Mouse (Mus musculus) CH12.LX (cell line): ENCODE measurements around the gene Rapgef2. TPM values are rescaled to one million over a fixed set of nuclear protein-coding genes. Genes with fewer than 3 reads are reported as not detected.
"Not testable (repeated sequence)": the region's sequence is repeated elsewhere in the genome, so short reads cannot be mapped to it uniquely, and the experiment has no call there.

ENCODE experiments used
- DNase-seq: peaks from one replicate; pipeline ENCODE4 v3.0.0-alpha.2; 2013; ENCODE audit errors: extremely low read depth
- H3K27ac ChIP-seq: 2 replicates; pipeline ENCODE4 v1.5.1; 2012; ENCODE audit warnings: low read depth, mild to moderate bottlenecking, control low read depth, moderate library complexity; ENCODE audit not compliant: insufficient read depth
- H3K27me3 ChIP-seq: replicated peaks from 2 replicates; pipeline ENCODE3; 2012; ENCODE audit warnings: inconsistent platforms
- H3K36me3 ChIP-seq, 2 experiments: replicated peaks in 1 of 2; 2 replicates each; pipeline versions ENCODE3 to v1.6.1; 2012; ENCODE audit warnings: inconsistent platforms in 1 of 2, low read length in 1 of 2, mild to moderate bottlenecking in 1 of 2, mixed read lengths in 1 of 2, moderate library complexity in 1 of 2; ENCODE audit not compliant: control insufficient read depth in 1 of 2, insufficient read depth in 1 of 2
- H3K4me1 ChIP-seq, 2 experiments: 2 replicates each; pipeline ENCODE4 v1.6.1; 2012; ENCODE audit warnings: inconsistent platforms in 1 of 2, moderate library complexity in 1 of 2; ENCODE audit not compliant: insufficient read depth in 2 of 2, control insufficient read depth in 1 of 2
- H3K4me2 ChIP-seq: 2 replicates; pipeline ENCODE4 v1.6.1; 2012; ENCODE audit warnings: low read depth, mild to moderate bottlenecking, control low read depth; ENCODE audit not compliant: poor library complexity, insufficient read depth, severe bottlenecking
- H3K4me3 ChIP-seq, 3 experiments: fragments of 150-350 bp in 1 of 3; sonication (generic) in 1 of 3; replicated peaks in 1 of 3; 2 replicates each; pipeline versions ENCODE3 to v1.5.1; 2011 to 2012; ENCODE audit warnings: low read depth in 2 of 3, low read length in 2 of 3, mild to moderate bottlenecking in 2 of 3, moderate library complexity in 2 of 3, control low read depth in 1 of 3, improper control_type of control experiment in 1 of 3, inconsistent platforms in 1 of 3, mixed read lengths in 1 of 3; ENCODE audit not compliant: poor library complexity in 1 of 3
- H3K79me2 ChIP-seq: replicated peaks from 2 replicates; pipeline ENCODE4 v1.6.1; 2012; ENCODE audit warnings: mild to moderate bottlenecking, moderate library complexity; ENCODE audit not compliant: control insufficient read depth, poor library complexity, insufficient read depth, severe bottlenecking; ENCODE audit errors: extremely low read depth
- H3K9ac ChIP-seq: 2 replicates; pipeline ENCODE4 v1.6.1; 2012; ENCODE audit warnings: low read depth, mild to moderate bottlenecking, control low read depth, moderate library complexity; ENCODE audit not compliant: insufficient read depth
- H3K9me3 ChIP-seq: replicated peaks from 2 replicates; pipeline ENCODE3; 2012; ENCODE audit warnings: low read length, inconsistent platforms, mixed read lengths
- BHLHE40 ChIP-seq: IDR thresholded peaks from 2 replicates; pipeline ENCODE4 v1.6.1; 2011; ENCODE audit warnings: mild to moderate bottlenecking, low read depth, low read length, improper control_type of control experiment
- CTCF ChIP-seq, 2 experiments: IDR thresholded peaks in 1 of 2; conservative IDR thresholded peaks in 1 of 2; 2 replicates each; pipeline ENCODE4 v1.5.1; 2011 to 2012; ENCODE audit warnings: low read depth in 2 of 2, low read length in 2 of 2, improper control_type of control experiment in 1 of 2, inconsistent platforms in 1 of 2, mild to moderate bottlenecking in 1 of 2, moderate library complexity in 1 of 2
- E2F4 ChIP-seq: IDR thresholded peaks from 2 replicates; pipeline ENCODE4 v1.6.1; 2011; ENCODE audit warnings: low read depth, low read length, improper control_type of control experiment; ENCODE audit not compliant: insufficient replicate concordance
- ETS1 ChIP-seq: conservative IDR thresholded peaks from 2 replicates; pipeline ENCODE4 v1.6.1; 2012; ENCODE audit warnings: low read depth, mild to moderate bottlenecking, inconsistent platforms, low read length, improper control_type of control experiment, moderate library complexity
- GABPA ChIP-seq: IDR thresholded peaks from 2 replicates; pipeline ENCODE4 v1.6.1; 2012; ENCODE audit warnings: low read depth, low read length, improper control_type of control experiment, inconsistent platforms; ENCODE audit not compliant: insufficient replicate concordance
- HCFC1 ChIP-seq: IDR thresholded peaks from 2 replicates; pipeline ENCODE4 v1.6.1; 2012; ENCODE audit warnings: low read depth, mild to moderate bottlenecking, inconsistent platforms, low read length, improper control_type of control experiment
- IRF4 ChIP-seq: IDR thresholded peaks from 2 replicates; pipeline ENCODE4 v1.6.1; 2014; ENCODE audit warnings: low read depth, mild to moderate bottlenecking, inconsistent platforms, low read length, improper control_type of control experiment
- KAT2A ChIP-seq: IDR thresholded peaks from 2 replicates; pipeline ENCODE4 v1.6.1; 2012; ENCODE audit warnings: low read length, improper control_type of control experiment, inconsistent platforms; ENCODE audit not compliant: insufficient replicate concordance
- MAFK ChIP-seq: IDR thresholded peaks from 2 replicates; pipeline ENCODE4 v1.6.1; 2011; ENCODE audit warnings: low read length, improper control_type of control experiment; ENCODE audit not compliant: insufficient replicate concordance
- MAZ ChIP-seq: IDR thresholded peaks from 2 replicates; pipeline ENCODE4 v1.6.1; 2012; ENCODE audit warnings: low read depth, mild to moderate bottlenecking, inconsistent platforms, low read length, improper control_type of control experiment, moderate library complexity
- MYC ChIP-seq: IDR thresholded peaks from 2 replicates; pipeline ENCODE4 v1.6.1; 2011; ENCODE audit warnings: low read depth, mild to moderate bottlenecking, improper control_type of control experiment, low read length
- NRF1 ChIP-seq: IDR thresholded peaks from 2 replicates; pipeline ENCODE4 v1.6.1; 2014; ENCODE audit warnings: low read depth, mild to moderate bottlenecking, inconsistent platforms, low read length, improper control_type of control experiment, moderate library complexity
- POLR2A ChIP-seq: IDR thresholded peaks from 2 replicates; pipeline ENCODE4 v1.6.1; 2011; ENCODE audit warnings: low read depth, mild to moderate bottlenecking, improper control_type of control experiment, low read length
- POLR2AphosphoS2 ChIP-seq: IDR thresholded peaks from 2 replicates; pipeline ENCODE4 v1.6.1; 2011; ENCODE audit warnings: low read depth, low read length, improper control_type of control experiment
- RAD21 ChIP-seq: IDR thresholded peaks from 2 replicates; pipeline ENCODE4 v1.6.1; 2011; ENCODE audit warnings: low read depth, mild to moderate bottlenecking, low read length, improper control_type of control experiment, moderate library complexity
- TBP ChIP-seq: conservative IDR thresholded peaks from 2 replicates; pipeline ENCODE4 v1.6.1; 2011; ENCODE audit warnings: low read depth, low read length, improper control_type of control experiment
- UBTF ChIP-seq: IDR thresholded peaks from 2 replicates; pipeline ENCODE4 v1.6.1; 2012; ENCODE audit warnings: low read depth, mild to moderate bottlenecking, inconsistent platforms, low read length, improper control_type of control experiment, moderate library complexity
- ZKSCAN1 ChIP-seq: IDR thresholded peaks from 2 replicates; pipeline ENCODE4 v1.6.1; 2012; ENCODE audit warnings: low read depth, inconsistent platforms, low read length, improper control_type of control experiment, borderline replicate concordance
- dilution Hi-C: fragments of 300-500 bp; cut with MboI; formaldehyde crosslinking; loops from 2 replicates; pipeline ENCODE4 v1.14.3; 2020; ENCODE audit warnings: low sequenced_read_pairs; ENCODE audit not compliant: extremely low pct_unique_long_range_greater_than_20kb, extremely low pct_ligation_motif_present
- in situ Hi-C: fragments of 300-500 bp; cut with MboI; formaldehyde crosslinking; loops from 3 replicates; pipeline ENCODE4 v1.14.3; 2019; ENCODE audit warnings: low sequenced_read_pairs, low pct_ligation_motif_present, low pct_unique_long_range_greater_than_20kb, mixed read lengths
- polyA plus RNA-seq: library from polyadenylated mRNA; unstranded; fragments of >175 nt; gene quantifications from 2 replicates; pipeline ENCODE4 v1.2.1, GENCODE M21; 2012; ENCODE audit warnings: low read depth; ENCODE audit not compliant: insufficient read length
- total RNA-seq, 2 experiments: library from RNA; depleted of rRNA; stranded (reverse); fragments of 300-350 nt in 1 of 2; fragments of >200 nt in 1 of 2; gene quantifications; 2 replicates each; pipeline ENCODE4 v1.2.3; 2012 to 2014

Gene Rapgef2
- total and polyA plus RNA-seq, 3 experiments: 0.72 to 3.1 (median 2.6) TPM

GRCm38 (mm10) chr3:79061426-79061825 lies 224.9 kb downstream of the Rapgef2 start:
- in situ Hi-C loops: no loop called here
- DNase-seq: no peak
- Histone ChIP-seq H3K4me3 (no peak overlapping the region), H3K36me3 (peaks cover 0 to 15% of the 10 kb centered on the region in 2 experiments), H3K9ac (no peak overlapping the region), H3K4me1 (no peaks in the 10 kb centered on the region; a peak in 1 of 4 replicates), H3K27ac (no peak overlapping the region), H3K4me2 (no peak overlapping the region), H3K27me3 (no peaks in the 10 kb centered on the region), H3K79me2 (no peaks in the 10 kb centered on the region), H3K9me3 (no peaks in the 10 kb centered on the region)
- dilution Hi-C loops: no loop called here
- no peak for TF ChIP-seq TBP
- no peak for TF ChIP-seq ETS1
- TF ChIP-seq MYC: no peak
- TF ChIP-seq NRF1: no peak
- no peak for TF ChIP-seq MAFK
- TF ChIP-seq GABPA: no peak
- no peak for TF ChIP-seq UBTF
- no peak for TF ChIP-seq HCFC1
- no peak for TF ChIP-seq BHLHE40
- TF ChIP-seq MAZ: no peak

- H3K9ac ChIP-seq, H3K27me3 ChIP-seq, H3K36me3 ChIP-seq, H3K27ac ChIP-seq, DNase-seq, in situ Hi-C loops, H3K9me3 ChIP-seq, H3K4me2 ChIP-seq, H3K4me1 ChIP-seq, dilution Hi-C loops, H3K79me2 ChIP-seq, H3K4me3 ChIP-seq: not testable (repeated sequence)
These were observed 227.8 kb downstream of the Rapgef2 start for GRCm38 (mm10) chr3:79058491-79058890.

- Histone ChIP-seq H3K4me2 (no peak overlapping the region), H3K9me3 (peaks cover 8% of the 10 kb centered on the region), H3K27me3 (no peaks in the 10 kb centered on the region), H3K9ac (no peak overlapping the region), H3K4me1 (no peaks in the 10 kb centered on the region), H3K36me3 (no peaks in the 10 kb centered on the region), H3K27ac (no peak overlapping the region), H3K4me3 (no peak overlapping the region), H3K79me2 (no peaks in the 10 kb centered on the region)
- in situ Hi-C loops: no loop called here
- dilution Hi-C loops: no loop called here
- TF ChIP-seq ETS1: no peak
- TF ChIP-seq UBTF: no peak
- TF ChIP-seq KAT2A: no peak
- TF ChIP-seq POLR2AphosphoS2: no peak
- no peak for TF ChIP-seq IRF4
- TF ChIP-seq E2F4: no peak
- no peak for TF ChIP-seq RAD21
- no peak for TF ChIP-seq MYC
- no peak for TF ChIP-seq CTCF (conservative IDR thresholded peaks at IDR 0.05 in 1 of 2, IDR thresholded peaks at IDR 0.05 in 1 of 2; ENCODE audit: low read depth in 2 of 2, low read length in 2 of 2)
- no peak for TF ChIP-seq POLR2A
- no peak for TF ChIP-seq ZKSCAN1
- DNase-seq: no peak
These were observed 241.1 kb downstream of the Rapgef2 start for GRCm38 (mm10) chr3:79045251-79045650.
